Mouse (Mus musculus) kidney, embryonic 14.5 days (tissue): ENCODE data around the gene Rdh9. TPM values are rescaled to one million over a fixed set of nuclear protein-coding genes. Genes with fewer than 3 reads are reported as not detected.

Experiments used
- polyA plus RNA-seq: library from polyadenylated mRNA; unstranded; fragments of >200 nt; fragmentation: Nextera tagmentation; extraction: Ambion mirVana; gene quantifications from 2 replicates; pipeline ENCODE4 v1.2.1, GENCODE M21; 2014

Rdh9 gene
- polyA plus RNA-seq, 1 experiment from 2014 or later, result 0.32 TPM

Other genes starting within 250 kb of the Rdh9 start
- 0.49 and 1.2 TPM in 2 replicates for gene Nxph4, start 241.8 kb upstream of the Rdh9 start, polyA plus RNA-seq
- gene Lrp1, start 155.2 kb upstream of the Rdh9 start, polyA plus RNA-seq, result 44.2 and 54.9 TPM in 2 replicates
- 14.0 and 18.9 TPM in 2 replicates for gene Stat6, start 133.4 kb upstream of the Rdh9 start, polyA plus RNA-seq
- gene Nemp1, start 109.5 kb upstream of the Rdh9 start, polyA plus RNA-seq, result 7.6 and 12.4 TPM in 2 replicates
- gene Nab2, start 107.8 kb upstream of the Rdh9 start, polyA plus RNA-seq, result 19.0 and 19.8 TPM in 2 replicates
- gene Myo1a, start 71.2 kb upstream of the Rdh9 start, polyA plus RNA-seq, result 0.20 and 0.45 TPM in 2 replicates
- gene Tac2, start 51.9 kb upstream of the Rdh9 start, polyA plus RNA-seq, result 1.6 and 2.8 TPM in 2 replicates
- 6.9 and 7.6 TPM in 2 replicates for gene Zbtb39, start 36.8 kb upstream of the Rdh9 start, polyA plus RNA-seq
- gene Gpr182, start 24.7 kb upstream of the Rdh9 start, polyA plus RNA-seq, result 2.0 and 3.7 TPM in 2 replicates
- 0.05 and 0.07 TPM in 2 replicates for gene Rdh1, start 16.7 kb upstream of the Rdh9 start, polyA plus RNA-seq
- 0.26 TPM in 1 of 2 replicates, not detected in the other for gene Rdh16f1, start 16.6 kb upstream of the Rdh9 start, polyA plus RNA-seq
- gene Rdh16, start 24.8 kb downstream of the Rdh9 start, polyA plus RNA-seq, result 0.07 and 0.14 TPM in 2 replicates
- gene Rdh19, start 73.5 kb downstream of the Rdh9 start, polyA plus RNA-seq, result not detected in 2 replicates
- not detected in 2 replicates for gene Rdh16f2, start 90.1 kb downstream of the Rdh9 start, polyA plus RNA-seq
- not detected in 2 replicates for gene Rdh7, start 112.4 kb downstream of the Rdh9 start, polyA plus RNA-seq
- not detected in 2 replicates for gene Sdr9c7, start 122.1 kb downstream of the Rdh9 start, polyA plus RNA-seq
- gene Hsd17b6, start 231.2 kb downstream of the Rdh9 start, polyA plus RNA-seq, result not detected in 2 replicates
- 98.1 and 100.0 TPM in 2 replicates for gene Prim1, start 238.8 kb downstream of the Rdh9 start, polyA plus RNA-seq